Mouse (Mus musculus) left cerebral cortex, adult 18-20 months (tissue): Measurements from ENCODE around the gene Il2. TPM values are rescaled to one million over a fixed set of nuclear protein-coding genes. Genes with fewer than 3 reads are reported as not detected.

Source experiments
- DNase-seq, 2 experiments: peaks; one replicate each; pipeline ENCODE4 v3.0.0; 2021 to 2022; ENCODE audit warnings: low spot score in 2 of 2, mixed read lengths in 1 of 2
- long read RNA-seq, 2 experiments: library from polyadenylated mRNA; stranded (forward); transcript quantifications; one replicate each; pipeline ENCODE4 v2.0.0; 2021
- total RNA-seq, 2 experiments: library from RNA; stranded (reverse); gene quantifications; 2 replicates each; pipeline ENCODE4 v1.2.3; 2021

Gene Il2
- not detected for total RNA-seq
- long read RNA-seq, experiment 1, result 0 reads
- long read RNA-seq, experiment 2, result 0 reads

DNA sequence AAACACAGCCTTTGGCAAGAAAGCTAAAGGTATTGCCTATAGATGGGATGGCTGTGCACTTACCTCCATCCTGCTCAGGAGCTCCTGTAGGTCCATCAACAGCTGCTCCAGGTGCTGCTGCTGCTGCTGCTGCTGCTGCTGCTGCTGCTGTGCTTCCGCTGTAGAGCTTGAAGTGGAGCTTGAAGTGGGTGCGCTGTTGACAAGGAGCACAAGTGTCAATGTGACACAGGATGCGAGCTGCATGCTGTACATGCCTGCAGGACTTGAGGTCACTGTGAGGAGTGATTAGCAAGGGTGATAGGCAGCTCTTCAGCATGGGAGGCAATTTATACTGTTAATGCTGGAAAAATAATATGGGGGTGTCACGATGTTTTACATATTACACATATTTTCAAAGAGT lies at the start of gene Il2:
TSS of gene Il2 (minus strand) at position 305 of the 400 bp plus-strand sequence.
- DNase-seq, result no peak

- no peak for DNase-seq
Measured at GRCm38 (mm10) chr3:37174711-37175572, 49.2 kb upstream of the Il2 start.

DNA sequence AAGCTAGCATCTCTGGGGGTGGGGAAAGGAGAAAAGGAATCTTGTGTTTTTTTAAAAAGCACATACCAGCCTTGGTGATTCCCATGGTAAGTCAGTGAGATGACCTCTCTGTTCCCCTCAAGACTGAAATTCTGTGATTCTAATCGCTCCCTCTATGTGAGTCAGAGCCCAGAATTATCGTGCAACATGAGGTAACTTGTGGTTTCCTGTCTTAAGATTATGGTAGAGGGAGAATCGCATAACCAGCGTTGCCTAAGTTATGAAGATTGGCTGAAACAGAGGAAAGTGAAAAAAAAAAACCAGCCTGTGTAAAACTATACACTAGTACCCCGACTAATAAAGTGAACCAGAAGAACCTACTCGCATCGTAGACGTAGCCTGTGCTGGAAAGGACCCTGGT lies 47.5 kb upstream of the Il2 start:
- DNase-seq, result no peak

DNA sequence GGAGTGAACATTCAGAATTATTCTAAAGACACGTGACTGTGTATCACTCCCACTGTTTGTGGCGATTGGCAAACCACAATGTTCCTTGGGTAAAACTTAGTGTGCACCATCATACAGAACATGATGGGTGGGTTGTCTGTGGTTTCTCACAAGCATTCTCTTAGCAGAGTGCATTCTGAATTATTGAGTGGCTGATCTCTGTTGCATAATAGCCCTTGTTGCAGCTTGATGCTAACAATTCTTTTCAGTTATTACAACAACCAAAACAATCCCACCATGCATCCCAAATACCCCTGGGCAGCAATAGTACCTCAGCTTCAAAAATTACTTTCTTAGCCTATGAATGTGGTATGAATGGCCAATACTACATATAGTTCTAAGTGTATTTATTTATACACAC lies 43.5 kb upstream of the Il2 start:
- no peak for DNase-seq

DNA sequence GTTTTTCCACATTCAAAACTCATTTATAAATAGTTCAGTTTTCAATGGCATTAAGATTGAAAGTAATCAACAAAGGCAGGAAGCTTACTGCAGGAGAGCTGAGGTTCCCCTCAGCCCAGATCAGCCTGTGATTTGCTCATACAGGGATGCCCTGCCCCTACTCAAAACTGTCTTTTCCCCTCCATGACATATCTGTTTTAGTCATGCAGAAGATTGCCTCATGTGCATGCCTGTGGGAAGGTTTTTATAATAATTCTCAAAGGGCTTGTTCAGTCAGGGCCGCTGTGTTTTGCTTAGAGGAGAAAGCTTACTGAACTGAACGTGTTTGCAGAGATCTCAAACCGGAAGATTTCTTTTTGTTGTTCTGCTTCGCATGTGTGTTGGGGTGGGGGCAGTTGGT lies 35.3 kb upstream of the Il2 start:
- no peak for DNase-seq

DNA sequence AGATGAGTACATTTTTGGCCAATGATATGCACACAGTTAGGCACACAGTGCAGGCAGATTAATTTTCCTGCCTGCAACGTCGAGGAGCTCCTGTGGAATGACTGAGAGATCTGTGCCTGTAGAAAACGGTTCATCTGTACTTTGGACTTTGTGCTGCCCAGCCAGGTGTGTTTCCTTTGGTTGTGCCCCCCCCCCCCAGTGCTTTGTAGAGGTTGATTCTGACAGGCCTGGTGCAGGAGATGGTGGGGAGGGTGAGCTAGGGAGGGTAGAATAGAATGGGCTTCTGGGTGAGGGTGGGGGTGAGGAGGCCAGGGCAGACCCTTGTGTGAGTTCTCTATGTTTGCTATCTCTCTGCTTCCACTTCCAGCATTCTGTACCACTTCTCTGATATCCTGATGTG lies 32.5 kb upstream of the Il2 start:
- DNase-seq, result no peak

- no peak for DNase-seq
Measured at GRCm38 (mm10) chr3:37157082-37157481, 31.3 kb upstream of the Il2 start.

GRCm38 (mm10) chr3:37154396-37154795 lies 28.6 kb upstream of the Il2 start:
- DNase-seq, result no peak

- DNase-seq, result no peak
Measured at GRCm38 (mm10) chr3:37153004-37153403, 27.2 kb upstream of the Il2 start.

GRCm38 (mm10) chr3:37152274-37152673 lies 26.5 kb upstream of the Il2 start:
- DNase-seq, result peak in 1 of 2 experiments; percentile 4

DNA sequence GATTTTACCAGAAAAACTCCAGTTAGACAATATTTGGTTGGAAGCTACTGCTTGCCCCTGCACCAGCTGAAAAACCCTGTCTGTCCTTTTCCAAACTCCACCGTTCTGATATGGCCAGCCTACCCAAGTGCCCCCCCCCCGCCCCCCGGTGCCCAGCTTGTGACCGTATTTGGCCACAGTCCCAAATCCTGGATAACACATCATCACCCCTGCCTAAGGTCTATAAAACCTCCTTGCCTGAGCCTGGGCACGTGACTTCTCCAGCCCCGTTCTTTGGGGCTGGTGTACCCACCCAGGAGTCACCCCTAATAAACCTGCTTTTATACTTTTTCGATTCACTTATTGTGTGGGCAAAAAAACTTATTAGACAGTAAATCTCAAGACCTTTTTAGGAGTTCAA lies 21.1 kb upstream of the Il2 start:
- DNase-seq, result no peak

DNA sequence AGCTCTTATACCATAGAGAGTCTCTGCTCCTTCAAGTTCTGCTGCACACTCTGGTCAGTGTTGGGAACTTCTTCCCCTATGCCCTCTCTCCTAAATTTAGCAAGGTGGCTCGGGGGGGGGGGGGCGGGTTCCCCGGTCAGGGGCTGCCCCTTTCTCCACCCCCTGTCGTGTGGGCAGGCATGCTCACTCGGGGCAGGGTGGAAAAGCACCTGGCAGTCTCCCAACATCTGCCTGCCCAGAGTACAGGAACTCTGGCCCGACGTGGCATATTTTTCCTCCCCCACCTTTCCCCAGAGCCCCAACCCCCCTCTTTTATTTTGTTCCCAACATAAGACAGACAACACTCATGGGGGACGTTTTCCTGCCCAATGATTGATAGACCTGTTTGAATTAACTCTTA lies 20.6 kb upstream of the Il2 start:
- no peak for DNase-seq

DNA sequence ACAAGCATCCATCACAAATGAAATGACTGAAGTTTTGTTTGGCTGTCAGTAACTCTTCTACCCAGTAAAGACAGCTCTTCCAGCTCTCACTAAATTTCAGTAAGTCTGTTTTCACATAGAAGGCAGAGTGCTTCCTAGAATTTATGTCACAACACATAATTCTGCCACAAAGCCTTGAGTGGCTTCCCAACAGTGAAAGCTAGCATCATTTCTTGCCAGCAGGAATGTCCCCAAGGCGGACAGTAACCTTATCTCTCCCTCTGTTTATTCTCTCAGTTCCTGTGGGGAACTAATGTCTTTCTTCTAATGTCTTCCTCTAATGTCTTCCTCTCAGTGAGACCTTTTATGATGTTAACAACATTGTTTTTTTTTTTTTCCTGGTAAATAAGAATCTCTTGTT lies 19.2 kb upstream of the Il2 start:
- no peak for DNase-seq

DNA sequence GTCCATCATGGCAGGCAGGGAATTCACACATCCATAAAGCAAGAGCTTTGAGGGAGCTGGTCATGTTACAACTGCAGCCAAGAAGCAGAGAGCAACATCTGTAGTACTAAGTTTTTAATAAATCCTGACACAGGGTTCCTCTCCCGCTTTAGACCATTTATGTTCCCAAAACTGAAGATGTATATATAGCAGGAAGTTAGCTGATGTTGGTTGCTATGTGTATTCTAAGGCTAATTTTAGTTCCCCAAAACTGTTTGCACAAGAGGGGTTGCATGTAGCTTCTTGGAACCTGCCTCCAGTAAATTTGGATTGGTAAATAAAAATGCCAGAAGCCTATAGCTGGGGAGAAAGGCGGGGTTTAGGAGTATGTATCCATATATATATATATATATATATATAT lies 16.1 kb upstream of the Il2 start:
- no peak for DNase-seq

DNA sequence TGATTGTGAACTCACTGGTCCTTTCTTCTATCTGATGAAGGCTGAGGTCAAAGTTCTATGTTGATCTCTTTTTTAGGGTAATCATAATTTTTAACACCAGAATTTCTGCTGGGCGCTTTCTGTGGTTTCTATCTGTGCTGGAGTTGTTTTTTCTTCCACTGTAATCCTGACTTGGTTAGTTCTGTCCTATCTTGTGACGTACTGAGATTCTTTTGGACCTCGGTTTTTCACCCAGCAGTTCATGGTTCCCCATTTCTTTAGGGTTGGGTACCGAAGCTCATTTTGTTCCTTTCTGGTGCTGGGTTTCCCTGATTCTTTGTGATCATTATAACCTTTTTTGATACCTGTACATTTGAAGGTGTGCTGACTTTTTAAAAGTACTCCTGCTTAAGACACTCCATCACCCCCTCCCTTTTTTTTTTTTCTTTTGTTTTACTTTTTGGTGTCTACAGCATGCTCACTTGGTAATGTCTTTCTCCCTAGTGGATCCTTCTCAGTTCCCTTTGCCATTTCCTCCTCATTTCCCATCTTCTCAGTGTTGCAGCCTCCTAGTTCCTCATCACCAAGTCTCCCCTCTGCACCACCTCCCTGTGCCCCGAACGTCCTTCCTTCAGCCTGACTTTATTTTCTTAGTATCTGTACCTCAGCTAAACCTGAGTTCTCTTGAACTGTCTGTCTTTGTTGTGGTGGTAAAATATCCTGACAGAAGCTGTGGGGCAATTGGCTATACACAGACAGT lies 14.6 kb upstream of the Il2 start:
- DNase-seq, result no peak

GRCm38 (mm10) chr3:37139192-37139591 lies 13.4 kb upstream of the Il2 start:
- DNase-seq, result no peak

- no peak for DNase-seq
Measured at GRCm38 (mm10) chr3:37137231-37137630, 11.5 kb upstream of the Il2 start.

DNA sequence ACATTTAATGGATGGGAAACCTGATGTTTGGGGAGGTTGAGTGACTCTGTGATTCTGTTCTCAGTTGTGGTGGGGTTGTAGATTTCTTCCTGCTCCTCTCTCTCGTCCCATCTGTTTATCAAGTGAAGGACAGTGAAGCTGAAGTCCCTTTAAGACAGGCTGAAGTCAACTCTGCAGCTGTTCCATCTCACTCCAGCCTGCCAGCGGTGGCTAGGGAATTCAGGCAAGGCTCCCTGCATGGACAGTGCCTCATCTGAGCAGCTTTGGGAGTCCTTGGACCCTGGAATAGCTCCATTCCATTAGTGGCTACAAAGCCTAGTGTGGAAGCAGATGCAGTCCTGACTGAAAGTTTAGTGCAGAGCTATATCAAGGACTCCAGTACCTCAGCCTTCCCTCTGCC lies 3.3 kb upstream of the Il2 start:
- DNase-seq, result no peak

DNA sequence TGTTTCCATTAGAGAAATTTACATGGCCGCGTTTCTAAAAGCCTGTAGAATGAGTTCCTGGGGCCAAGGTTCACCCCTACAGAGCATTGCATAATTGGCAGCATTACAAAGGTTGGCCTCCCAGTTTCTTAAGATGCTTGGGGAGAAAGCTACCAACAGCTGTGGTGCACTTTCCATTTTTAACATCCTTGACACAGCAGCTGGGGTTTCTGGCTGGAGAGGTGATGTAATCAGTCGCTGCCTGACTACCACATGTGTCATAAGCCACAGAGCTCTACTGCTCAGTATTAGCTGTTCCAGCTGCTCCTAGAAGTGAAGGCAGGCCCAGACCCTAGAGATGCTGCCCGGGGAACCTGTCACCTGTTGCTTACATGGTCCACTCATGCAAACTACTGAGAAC lies 2.5 kb upstream of the Il2 start:
- no peak for DNase-seq

- DNase-seq, result no peak
Measured at GRCm38 (mm10) chr3:37126162-37126561, 403 bp upstream of the Il2 start.

DNA sequence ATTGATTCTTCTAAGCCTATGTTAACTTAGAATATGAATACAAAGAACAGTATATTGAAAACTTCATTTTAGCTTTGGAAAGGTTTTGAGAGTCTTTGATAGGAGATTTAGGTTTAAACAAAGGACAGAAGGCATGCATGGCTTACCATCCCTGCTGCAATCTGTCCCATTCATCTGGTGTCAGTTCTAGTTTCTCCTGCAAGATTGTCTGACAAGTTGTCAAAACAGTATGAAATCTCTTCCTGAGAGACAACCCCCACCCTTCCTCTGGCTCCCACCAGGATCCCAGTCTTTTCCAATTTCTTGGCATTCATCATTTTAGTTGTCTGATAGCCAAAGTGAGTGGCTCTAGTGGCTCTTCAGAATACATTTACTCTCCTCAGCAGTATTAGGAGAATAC lies 35.0 kb downstream of the Il2 start:
- DNase-seq, result no peak

DNA sequence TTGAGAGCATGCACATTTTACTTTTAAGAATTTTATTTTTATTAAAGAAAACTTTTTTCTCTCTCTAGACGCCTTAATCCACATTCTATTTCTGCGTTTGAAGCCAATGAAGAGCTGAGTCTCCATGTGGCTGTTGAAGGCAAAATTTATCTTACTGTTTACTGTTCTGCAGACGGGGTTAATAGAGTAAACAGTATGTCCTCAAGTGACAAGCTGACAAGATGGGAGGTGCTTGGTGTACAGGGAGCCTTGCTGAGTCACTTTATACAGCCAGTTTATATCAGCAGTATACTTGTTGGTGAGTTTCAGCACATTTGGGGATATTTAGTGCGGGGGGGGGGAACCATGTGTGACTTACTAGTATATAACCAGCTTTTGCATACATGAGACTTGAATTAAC lies 40.9 kb downstream of the Il2 start:
- DNase-seq, result no peak

GRCm38 (mm10) chr3:37073211-37073610 lies 52.5 kb downstream of the Il2 start:
- peak; percentile 9 to 10 for DNase-seq
